Mouse (Mus musculus) brain, embryonic 14.5 days (tissue): ENCODE measurements around the gene Psg16.

Source experiments
- CTCF ChIP-seq: fragments of 200-500 bp; IDR thresholded peaks from 2 replicates; pipeline ENCODE4 v1.5.1; 2012; ENCODE audit warnings: inconsistent platforms, mild to moderate bottlenecking, moderate library complexity, borderline replicate concordance; ENCODE audit not compliant: insufficient read depth, insufficient read length; ENCODE audit errors: extremely low read depth
- POLR2A ChIP-seq: fragments of 200-500 bp; IDR thresholded peaks from 2 replicates; pipeline ENCODE4 v1.6.1; 2012; ENCODE audit warnings: mild to moderate bottlenecking, inconsistent platforms, borderline replicate concordance; ENCODE audit not compliant: poor library complexity, insufficient read depth, insufficient read length, severe bottlenecking; ENCODE audit errors: extremely low read depth

DNA sequence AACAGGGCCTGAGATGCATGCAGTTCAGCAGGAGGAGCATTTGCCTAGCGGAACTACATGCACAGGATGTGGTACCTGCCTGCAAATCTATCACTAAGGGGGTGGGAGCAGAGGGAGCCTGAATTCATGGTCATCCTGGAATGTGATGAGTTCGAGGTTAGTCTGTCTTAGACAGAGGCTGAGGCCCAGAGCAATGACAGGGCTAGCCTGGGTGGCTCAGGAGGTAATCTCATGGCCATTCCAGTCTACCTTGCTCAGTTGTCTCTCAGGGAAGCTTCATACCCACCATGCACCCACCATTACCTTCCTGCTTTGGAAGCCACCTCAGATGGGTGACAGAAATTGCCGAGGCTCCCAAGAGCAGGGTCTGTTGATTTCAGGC is 14.4 kb upstream of the Psg16 start:
- TF ChIP-seq POLR2A, result no peak
- TF ChIP-seq CTCF, result no peak
